Mouse (Mus musculus): Measurements from ENCODE around the gene Slc28a3. TPM values are rescaled to one million over a fixed set of nuclear protein-coding genes. Genes with fewer than 3 reads are reported as not detected.
A peak's percentile ranks its signal among the peaks of the same experiment; 100 is the strongest.

Gene Slc28a3
- polyA plus RNA-seq, 1 experiment from 2014 or later: not detected

- H3K4me3 ChIP-seq (ENCODE audit: low read depth, low read length): no peak overlapping the region
- no peaks in the 10 kb centered on the region for H3K27me3 ChIP-seq (ENCODE audit: control insufficient read depth, insufficient read depth, low read length)
- H3K36me3 ChIP-seq (ENCODE audit: control insufficient read depth, insufficient read depth, low read length): no peaks in the 10 kb centered on the region
- no peaks in the 10 kb centered on the region; the same call in 1 of the 2 replicates for H3K4me1 ChIP-seq (replicated peaks; ENCODE audit: control insufficient read depth, insufficient read depth, low read length)
- peak overlapping the region; percentile 39; the same call in 1 of the 2 replicates for H3K4me2 ChIP-seq (ENCODE audit: low read depth, low read length, severe bottlenecking)
- H3K27ac ChIP-seq (ENCODE audit: low read depth, low read length): no peak overlapping the region
- 27% methylated on average over 13 of the region's 13 CpGs for WGBS
- H3K9me3 ChIP-seq (ENCODE audit: control insufficient read depth, low read length): no peaks in the 10 kb centered on the region
- peak; percentile 74 for DNase-seq (ENCODE audit: low spot score)
- ATAC-seq (replicated peaks; ENCODE audit: low FRiP score): 0 out of 2 replicates have a peak, but pooled peaks have one; percentile 46
- no peak overlapping the region; the same call in 1 of the 2 replicates for H3K9ac ChIP-seq (ENCODE audit: low read length)
These were observed 18.8 kb upstream of the Slc28a3 start for GRCm38 (mm10) chr13:58629365-58630050.

- Histone ChIP-seq H3K4me2 (ENCODE audit: low read depth, low read length, severe bottlenecking) (no peak overlapping the region), H3K36me3 (ENCODE audit: control insufficient read depth, insufficient read depth, low read length) (no peaks in the 10 kb centered on the region), H3K4me1 (replicated peaks; ENCODE audit: control insufficient read depth, insufficient read depth, low read length) (no peaks in the 10 kb centered on the region), H3K9ac (ENCODE audit: low read length) (no peak overlapping the region), H3K27me3 (ENCODE audit: control insufficient read depth, insufficient read depth, low read length) (no peaks in the 10 kb centered on the region), H3K4me3 (ENCODE audit: low read depth, low read length) (no peak overlapping the region), H3K27ac (ENCODE audit: low read depth, low read length) (no peak overlapping the region), H3K9me3 (ENCODE audit: control insufficient read depth, low read length) (no peaks in the 10 kb centered on the region)
- DNase-seq (ENCODE audit: low spot score) (no peak), ATAC-seq (replicated peaks; ENCODE audit: low FRiP score) (no peak)
- 71% methylated on average over 8 of the region's 8 CpGs for WGBS
These were observed 12.0 kb upstream of the Slc28a3 start for GRCm38 (mm10) chr13:58622647-58623046.

GRCm38 (mm10) chr13:58619301-58619700, 8.6 kb upstream of the Slc28a3 start:
- no peaks in the 10 kb centered on the region for H3K27me3 ChIP-seq (ENCODE audit: control insufficient read depth, insufficient read depth, low read length)
- H3K27ac ChIP-seq (ENCODE audit: low read depth, low read length): no peak overlapping the region
- no peak overlapping the region for H3K9ac ChIP-seq (ENCODE audit: low read length)
- no peak overlapping the region for H3K4me2 ChIP-seq (ENCODE audit: low read depth, low read length, severe bottlenecking)
- no peak for ATAC-seq (replicated peaks; ENCODE audit: low FRiP score)
- WGBS: 87% methylated on average over 5 of the region's 5 CpGs
- no peak overlapping the region for H3K4me3 ChIP-seq (ENCODE audit: low read depth, low read length)
- no peaks in the 10 kb centered on the region for H3K4me1 ChIP-seq (replicated peaks; ENCODE audit: control insufficient read depth, insufficient read depth, low read length)
- DNase-seq (ENCODE audit: low spot score): no peak
- H3K36me3 ChIP-seq (ENCODE audit: control insufficient read depth, insufficient read depth, low read length): no peaks in the 10 kb centered on the region
- no peaks in the 10 kb centered on the region for H3K9me3 ChIP-seq (ENCODE audit: control insufficient read depth, low read length)

GRCm38 (mm10) chr13:58610059-58610458, 618 bp downstream of the Slc28a3 start:
- H3K4me2 ChIP-seq (ENCODE audit: low read depth, low read length, severe bottlenecking): no peak overlapping the region
- H3K36me3 ChIP-seq (ENCODE audit: control insufficient read depth, insufficient read depth, low read length): no peaks in the 10 kb centered on the region
- H3K27ac ChIP-seq (ENCODE audit: low read depth, low read length): no peak overlapping the region
- no peak for DNase-seq (ENCODE audit: low spot score)
- no peak for ATAC-seq (replicated peaks; ENCODE audit: low FRiP score)
- 26% methylated on average over 7 of the region's 7 CpGs for WGBS
- 0 out of 2 replicates have a peak, but pooled peaks cover 1% of the 10 kb centered on the region for H3K4me1 ChIP-seq (replicated peaks; ENCODE audit: control insufficient read depth, insufficient read depth, low read length)
- no peak overlapping the region for H3K4me3 ChIP-seq (ENCODE audit: low read depth, low read length)
- no peak overlapping the region for H3K9ac ChIP-seq (ENCODE audit: low read length)
- H3K27me3 ChIP-seq (ENCODE audit: control insufficient read depth, insufficient read depth, low read length): no peaks in the 10 kb centered on the region
- no peaks in the 10 kb centered on the region for H3K9me3 ChIP-seq (ENCODE audit: control insufficient read depth, low read length)

GRCm38 (mm10) chr13:58601201-58601855, 9.3 kb downstream of the Slc28a3 start:
- DNase-seq (ENCODE audit: low spot score) (no peak), ATAC-seq (replicated peaks; ENCODE audit: low FRiP score) (no peak)
- WGBS: 72% methylated on average over 10 of the region's 10 CpGs

GRCm38 (mm10) chr13:58598578-58598977, 12.1 kb downstream of the Slc28a3 start:
- no peaks in the 10 kb centered on the region for H3K9me3 ChIP-seq (ENCODE audit: control insufficient read depth, low read length)
- no peak overlapping the region for H3K27ac ChIP-seq (ENCODE audit: low read depth, low read length)
- H3K4me1 ChIP-seq (replicated peaks; ENCODE audit: control insufficient read depth, insufficient read depth, low read length): no peaks in the 10 kb centered on the region
- no peak for ATAC-seq (replicated peaks; ENCODE audit: low FRiP score)
- H3K27me3 ChIP-seq (ENCODE audit: control insufficient read depth, insufficient read depth, low read length): no peaks in the 10 kb centered on the region
- 69% methylated on average over 4 of the region's 4 CpGs for WGBS
- no peak for DNase-seq (ENCODE audit: low spot score)
- no peak overlapping the region for H3K4me3 ChIP-seq (ENCODE audit: low read depth, low read length)
- no peaks in the 10 kb centered on the region for H3K36me3 ChIP-seq (ENCODE audit: control insufficient read depth, insufficient read depth, low read length)
- no peak overlapping the region for H3K4me2 ChIP-seq (ENCODE audit: low read depth, low read length, severe bottlenecking)
- no peak overlapping the region for H3K9ac ChIP-seq (ENCODE audit: low read length)

More at GRCm38 (mm10) chr13:58601201-58601855, 9.3 kb downstream of the Slc28a3 start:
- no peaks in the 10 kb centered on the region for H3K27me3 ChIP-seq (ENCODE audit: control insufficient read depth, insufficient read depth, low read length)
- no peaks in the 10 kb centered on the region for H3K36me3 ChIP-seq (ENCODE audit: control insufficient read depth, insufficient read depth, low read length)
- no peaks in the 10 kb centered on the region for H3K9me3 ChIP-seq (ENCODE audit: control insufficient read depth, low read length)
- no peak overlapping the region for H3K4me2 ChIP-seq (ENCODE audit: low read depth, low read length, severe bottlenecking)
- H3K27ac ChIP-seq (ENCODE audit: low read depth, low read length): no peak overlapping the region
- H3K4me1 ChIP-seq (replicated peaks; ENCODE audit: control insufficient read depth, insufficient read depth, low read length): no peaks in the 10 kb centered on the region
- no peak overlapping the region for H3K9ac ChIP-seq (ENCODE audit: low read length)
- no peak overlapping the region for H3K4me3 ChIP-seq (ENCODE audit: low read depth, low read length)

- DNase-seq (ENCODE audit: low spot score): no peak
- Histone ChIP-seq H3K4me3 (ENCODE audit: low read depth, low read length) (no peak overlapping the region), H3K36me3 (ENCODE audit: control insufficient read depth, insufficient read depth, low read length) (no peaks in the 10 kb centered on the region), H3K27ac (ENCODE audit: low read depth, low read length) (no peak overlapping the region), H3K9me3 (ENCODE audit: control insufficient read depth, low read length) (no peaks in the 10 kb centered on the region), H3K4me2 (ENCODE audit: low read depth, low read length, severe bottlenecking) (no peak overlapping the region), H3K27me3 (ENCODE audit: control insufficient read depth, insufficient read depth, low read length) (no peaks in the 10 kb centered on the region), H3K9ac (ENCODE audit: low read length) (no peak overlapping the region), H3K4me1 (replicated peaks; ENCODE audit: control insufficient read depth, insufficient read depth, low read length) (no peaks in the 10 kb centered on the region)
- 27% methylated on average over 7 of the region's 7 CpGs for WGBS
- no peak for ATAC-seq (replicated peaks; ENCODE audit: low FRiP score)
These were observed 17.5 kb downstream of the Slc28a3 start for GRCm38 (mm10) chr13:58593129-58593528.

- no peak for ATAC-seq (replicated peaks; ENCODE audit: low FRiP score)
- Histone ChIP-seq H3K4me1 (replicated peaks; ENCODE audit: control insufficient read depth, insufficient read depth, low read length) (no peaks in the 10 kb centered on the region), H3K4me2 (ENCODE audit: low read depth, low read length, severe bottlenecking) (no peak overlapping the region), H3K4me3 (ENCODE audit: low read depth, low read length) (no peak overlapping the region), H3K9me3 (ENCODE audit: control insufficient read depth, low read length) (no peaks in the 10 kb centered on the region), H3K36me3 (ENCODE audit: control insufficient read depth, insufficient read depth, low read length) (no peaks in the 10 kb centered on the region), H3K9ac (ENCODE audit: low read length) (no peak overlapping the region), H3K27me3 (ENCODE audit: control insufficient read depth, insufficient read depth, low read length) (no peaks in the 10 kb centered on the region), H3K27ac (ENCODE audit: low read depth, low read length) (no peak overlapping the region)
- 89% methylated on average over 7 of the region's 7 CpGs for WGBS
- DNase-seq (ENCODE audit: low spot score): no peak
These were observed 18.8 kb downstream of the Slc28a3 start for GRCm38 (mm10) chr13:58591912-58592311.

Measured in forebrain, embryonic 11.5 days (tissue).